Mouse (Mus musculus) neural tube, embryonic 15.5 days (tissue): ENCODE results near the gene Arrdc2. TPM values are rescaled to one million over a fixed set of nuclear protein-coding genes. Genes with fewer than 3 reads are reported as not detected.

ENCODE experiments used
- ATAC-seq: fragments of 200-750 bp; cut with Nextera tagmentation; 2 replicates; pipeline ENCODE4 v1.8.0; 2017; ENCODE audit warnings: mild to moderate bottlenecking, moderate TSS enrichment, moderate library complexity; ENCODE audit not compliant: low FRiP score
- H3K27ac ChIP-seq: fragments of 300-500 bp; sonication (generic); replicated peaks from 2 replicates; pipeline ENCODE4 v1.5.1; 2015; ENCODE audit warnings: mild to moderate bottlenecking, inconsistent platforms
- H3K27me3 ChIP-seq: fragments of 300-500 bp; sonication (generic); replicated peaks from 2 replicates; pipeline ENCODE4 v1.6.1; 2015; ENCODE audit warnings: inconsistent platforms
- H3K36me3 ChIP-seq: fragments of 300-500 bp; sonication (generic); 2 replicates; pipeline ENCODE4 v1.6.1; 2015; ENCODE audit warnings: inconsistent platforms
- H3K4me1 ChIP-seq: fragments of 300-500 bp; sonication (generic); 2 replicates; pipeline ENCODE4 v1.6.1; 2015; ENCODE audit warnings: inconsistent platforms
- H3K4me2 ChIP-seq: fragments of 300-500 bp; sonication (generic); 2 replicates; pipeline ENCODE4 v1.6.1; 2015; ENCODE audit warnings: inconsistent platforms, mild to moderate bottlenecking, moderate library complexity
- H3K4me3 ChIP-seq: fragments of 300-500 bp; sonication (generic); replicated peaks from 2 replicates; pipeline ENCODE4 v1.5.1; 2015; ENCODE audit warnings: mild to moderate bottlenecking, inconsistent platforms
- H3K9ac ChIP-seq: fragments of 300-500 bp; sonication (generic); replicated peaks from 2 replicates; pipeline ENCODE4 v1.6.1; 2015; ENCODE audit warnings: mild to moderate bottlenecking, inconsistent platforms
- H3K9me3 ChIP-seq: fragments of 300-500 bp; sonication (generic); replicated peaks from 2 replicates; pipeline ENCODE4 v1.6.1; 2016; ENCODE audit warnings: inconsistent platforms
- WGBS: fragments of 180-500 bp; shearing (Covaris S2); methylation state at CpG from one replicate; pipeline ENCODE4 v1.1.7; 2015; ENCODE audit warnings: mixed read lengths; 5-methylcytosine and 5-hydroxymethylcytosine counted together
- polyA plus RNA-seq: library from polyadenylated mRNA; unstranded; fragments of >200 nt; fragmentation: Nextera tagmentation; extraction: Ambion mirVana; gene quantifications from 2 replicates; pipeline ENCODE4 v1.2.1, GENCODE M21; 2015

Gene Arrdc2
- polyA plus RNA-seq, 1 experiment from 2014 or later = 7.8 TPM

DNA sequence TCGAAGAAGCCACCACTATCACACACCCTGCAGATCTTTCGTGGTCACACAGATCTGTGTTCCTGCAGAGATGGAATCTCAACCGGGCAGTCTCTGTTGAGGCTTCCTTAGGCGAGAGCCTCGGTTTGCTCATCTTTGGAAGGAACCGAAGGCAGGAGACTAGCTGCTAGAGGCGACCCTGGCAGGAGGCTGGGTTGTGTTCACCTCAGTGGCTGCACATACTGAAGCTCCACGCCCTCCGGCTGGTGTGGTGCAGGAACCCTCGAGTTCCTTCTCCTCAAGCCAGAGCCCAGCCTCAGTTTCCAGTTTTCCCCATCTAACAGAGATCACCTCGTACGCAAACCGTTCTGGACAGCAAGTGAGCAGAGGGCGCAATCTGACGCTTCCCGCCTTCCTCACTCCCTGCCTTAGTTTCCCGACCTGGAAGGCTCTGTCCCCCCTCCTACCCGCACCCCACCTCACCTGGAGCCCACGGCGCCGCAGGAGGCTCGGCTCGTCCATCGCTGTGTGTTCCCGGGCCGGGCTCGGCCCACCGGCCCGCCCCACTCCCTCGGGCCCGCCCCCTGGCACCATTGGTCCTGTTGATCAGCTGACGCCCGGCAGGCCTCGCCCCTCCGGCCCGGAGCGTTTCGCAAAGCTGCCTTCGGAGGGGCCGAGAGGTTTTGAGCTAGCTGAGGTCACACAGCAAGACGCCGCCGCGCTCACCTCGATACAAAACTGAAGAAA lies 34.9 kb downstream of the Arrdc2 start, which contains the start of gene Mast3:
Mast3 (minus strand) TSS at position 574 of the 726 bp plus-strand sequence.
- ATAC-seq = peak; percentile 84
- H3K27ac ChIP-seq = no peak within 1 kb of the TSS
- H3K27me3 ChIP-seq = peaks cover 52% of the 10 kb centered on the region
- no peaks in the 10 kb centered on the region for H3K36me3 ChIP-seq
- peak within 1 kb of the TSS; percentile 53 for H3K4me3 ChIP-seq
- peak within 1 kb of the TSS; percentile 91 for H3K4me2 ChIP-seq
- peak within 1 kb of the TSS; percentile 57 for H3K9ac ChIP-seq
- WGBS = 1% methylated on average over 43 of the region's 45 CpGs
- no peaks in the 10 kb centered on the region for H3K9me3 ChIP-seq
- peaks cover 20% of the 10 kb centered on the region for H3K4me1 ChIP-seq

DNA sequence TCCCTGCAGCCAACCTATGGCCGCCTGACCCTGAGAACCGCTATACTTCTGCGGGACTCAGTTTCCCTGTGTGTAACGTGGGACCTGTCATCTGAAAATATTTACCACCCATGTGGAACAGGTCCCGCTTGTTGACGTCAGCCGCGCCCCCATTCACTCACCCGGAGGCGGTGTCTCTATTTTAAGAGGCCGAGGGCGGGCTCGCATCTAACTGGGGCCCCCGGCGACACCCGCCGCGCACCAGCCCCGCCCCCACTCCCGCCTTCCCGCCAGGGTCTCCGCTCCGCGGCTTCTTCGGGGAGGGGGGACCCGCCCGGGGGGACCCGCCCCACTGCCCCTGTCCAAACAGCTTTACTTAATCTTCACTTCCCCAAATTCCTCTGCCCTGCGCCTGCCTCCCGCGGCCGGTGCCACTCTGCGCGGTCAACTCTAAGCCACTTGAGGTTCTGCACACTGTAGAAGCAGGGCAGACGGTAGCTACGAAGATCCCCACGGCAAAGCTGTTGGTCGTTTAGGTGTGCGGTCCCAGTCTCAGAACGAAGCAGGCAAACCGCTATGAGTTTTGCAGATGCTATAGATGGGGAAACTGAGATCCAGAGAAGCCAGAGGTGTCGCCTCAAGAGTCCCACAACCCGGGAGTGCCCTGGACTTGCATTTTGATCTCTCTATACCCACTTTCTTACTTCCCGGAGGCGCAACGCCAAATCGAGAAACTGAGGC lies 35.6 kb downstream of the Arrdc2 start:
- peak; percentile 4; the same call in 1 of the 2 replicates for ATAC-seq
- WGBS = 1% methylated on average over 47 of the region's 47 CpGs

DNA sequence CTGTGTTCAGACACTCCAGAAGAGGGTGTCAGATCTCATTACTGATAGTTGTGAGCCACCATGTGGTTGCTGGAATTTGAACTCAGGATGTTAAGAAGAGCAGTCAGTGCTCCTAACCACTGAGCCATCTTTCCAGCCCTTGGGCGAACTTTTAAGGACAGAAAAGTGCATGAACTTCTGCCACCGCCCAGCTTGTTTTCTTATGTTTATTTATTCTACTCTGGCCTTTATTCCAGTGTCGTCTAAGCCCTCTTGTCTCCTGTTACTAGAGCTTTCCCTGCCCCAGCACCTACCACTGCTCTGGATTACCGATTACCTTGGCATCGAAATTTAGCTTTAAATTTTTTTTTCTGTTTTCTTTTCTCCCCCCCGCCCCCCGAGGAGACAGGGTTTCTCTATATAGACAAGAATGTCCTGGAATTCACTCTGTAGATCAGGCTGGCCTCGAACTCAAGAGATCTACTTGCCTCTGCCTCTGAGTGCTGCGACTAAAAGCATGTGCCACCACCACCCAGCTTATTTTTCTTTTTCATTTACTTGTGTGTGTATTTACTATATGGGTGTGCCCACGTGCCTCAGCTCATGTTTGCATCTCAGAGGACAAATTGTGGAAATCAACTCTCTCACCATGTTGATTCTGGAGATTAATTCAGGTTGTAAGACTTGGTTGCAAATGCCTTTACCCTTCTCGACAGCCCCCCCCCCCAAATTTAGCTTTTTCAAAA lies 36.6 kb downstream of the Arrdc2 start:
- ATAC-seq = no peak
- H3K4me1 ChIP-seq = peaks cover 28% of the 10 kb centered on the region
- WGBS = 78% methylated on average over 11 of the region's 11 CpGs
- no peak overlapping the region for H3K4me2 ChIP-seq
- H3K27ac ChIP-seq = no peak overlapping the region
- no peaks in the 10 kb centered on the region for H3K9me3 ChIP-seq
- H3K27me3 ChIP-seq = peaks cover 65% of the 10 kb centered on the region
- H3K4me3 ChIP-seq = no peak overlapping the region
- H3K36me3 ChIP-seq = no peaks in the 10 kb centered on the region
- no peak overlapping the region for H3K9ac ChIP-seq

More for the DNA sequence above, 35.6 kb downstream of the Arrdc2 start:
- H3K9ac ChIP-seq = 0 out of 2 replicates have a peak overlapping the region, but pooled peaks have one; percentile 57
- H3K4me1 ChIP-seq = peaks cover 20% of the 10 kb centered on the region
- peak overlapping the region; percentile 91 for H3K4me2 ChIP-seq
- peak overlapping the region; percentile 53 for H3K4me3 ChIP-seq
- H3K36me3 ChIP-seq = no peaks in the 10 kb centered on the region
- H3K27ac ChIP-seq = no peak overlapping the region
- no peaks in the 10 kb centered on the region for H3K9me3 ChIP-seq
- H3K27me3 ChIP-seq = peaks cover 60% of the 10 kb centered on the region

DNA sequence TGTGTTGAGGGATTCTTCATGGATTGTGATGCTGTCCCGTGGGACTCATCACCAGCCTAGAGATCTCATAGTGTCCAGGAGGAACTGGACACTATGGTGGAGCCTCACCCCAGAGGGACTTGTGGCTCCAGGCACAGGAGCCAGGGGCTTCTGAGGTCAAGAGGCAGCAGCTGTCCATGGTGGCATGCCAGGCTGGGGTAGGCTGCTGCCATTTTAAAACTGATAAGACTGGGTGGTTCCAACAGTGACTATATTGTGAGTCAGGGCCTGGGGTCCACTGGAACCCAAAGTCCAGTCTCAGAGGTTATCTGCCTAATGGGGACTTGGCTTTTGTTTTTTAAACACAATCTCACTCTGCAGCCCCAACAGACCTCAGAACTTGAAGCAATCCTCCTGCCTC lies 37.7 kb downstream of the Arrdc2 start:
- peaks cover 65% of the 10 kb centered on the region for H3K27me3 ChIP-seq
- 78% methylated on average over 1 of the region's 1 CpGs for WGBS
- no peak overlapping the region for H3K27ac ChIP-seq
- peaks cover 36% of the 10 kb centered on the region for H3K4me1 ChIP-seq
- H3K9me3 ChIP-seq = no peaks in the 10 kb centered on the region
- no peaks in the 10 kb centered on the region for H3K36me3 ChIP-seq
- ATAC-seq = no peak
- H3K4me3 ChIP-seq = no peak overlapping the region
- H3K9ac ChIP-seq = no peak overlapping the region
- H3K4me2 ChIP-seq = no peak overlapping the region

DNA sequence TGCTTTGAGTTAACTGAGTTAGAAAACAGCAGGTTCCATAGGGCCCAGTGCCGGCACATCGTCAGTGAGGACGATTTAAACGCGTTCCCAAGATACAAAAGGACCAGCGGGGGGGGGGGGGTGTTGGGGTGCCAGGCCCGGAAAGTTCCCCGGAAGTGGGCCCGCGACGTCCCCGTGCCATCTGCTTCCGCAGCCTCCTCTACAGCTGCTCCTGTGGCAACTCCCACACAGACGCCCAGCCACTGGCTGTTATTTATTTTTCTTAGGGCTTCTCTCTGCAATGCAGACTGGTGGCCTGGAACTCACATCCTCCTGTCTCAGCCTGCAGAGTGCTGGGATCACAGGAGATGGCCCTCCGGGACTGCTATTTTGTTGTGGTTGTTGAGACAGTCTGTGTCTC lies 38.4 kb downstream of the Arrdc2 start:
- 27% methylated on average over 15 of the region's 15 CpGs for WGBS

DNA sequence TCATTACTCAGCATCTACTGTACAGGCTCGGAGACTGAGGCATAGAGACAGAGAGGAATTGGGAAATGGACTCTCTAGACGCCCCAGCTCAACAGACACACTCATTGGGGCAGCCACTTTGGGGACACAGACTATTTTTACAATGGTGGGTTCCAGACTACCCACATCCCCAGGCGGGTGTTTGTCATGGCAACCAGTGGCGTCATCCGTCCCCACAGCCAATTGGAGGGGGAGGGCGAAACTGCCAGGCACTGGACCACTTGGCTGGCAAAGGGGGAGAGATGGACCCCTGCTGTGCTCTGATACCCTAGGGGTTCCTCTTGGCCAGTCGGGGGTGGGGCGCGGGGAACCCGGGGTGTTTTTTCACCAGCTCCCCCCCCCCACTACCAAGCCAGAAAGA lies 38.9 kb downstream of the Arrdc2 start:
- no peaks in the 10 kb centered on the region for H3K36me3 ChIP-seq
- no peak for ATAC-seq
- no peaks in the 10 kb centered on the region for H3K9me3 ChIP-seq
- WGBS = 38% methylated on average over 10 of the region's 10 CpGs
- no peak overlapping the region for H3K27ac ChIP-seq
- H3K9ac ChIP-seq = no peak overlapping the region
- H3K27me3 ChIP-seq = peaks cover 58% of the 10 kb centered on the region
- H3K4me1 ChIP-seq = peaks cover 48% of the 10 kb centered on the region
- H3K4me3 ChIP-seq = no peak overlapping the region
- H3K4me2 ChIP-seq = no peak overlapping the region

More for the DNA sequence above, 38.4 kb downstream of the Arrdc2 start:
- no peak overlapping the region for H3K9ac ChIP-seq
- no peaks in the 10 kb centered on the region for H3K9me3 ChIP-seq
- H3K36me3 ChIP-seq = no peaks in the 10 kb centered on the region
- no peak overlapping the region for H3K4me2 ChIP-seq
- no peak overlapping the region for H3K27ac ChIP-seq
- H3K4me3 ChIP-seq = no peak overlapping the region
- peaks cover 63% of the 10 kb centered on the region for H3K27me3 ChIP-seq
- ATAC-seq = no peak
- peaks cover 43% of the 10 kb centered on the region for H3K4me1 ChIP-seq

DNA sequence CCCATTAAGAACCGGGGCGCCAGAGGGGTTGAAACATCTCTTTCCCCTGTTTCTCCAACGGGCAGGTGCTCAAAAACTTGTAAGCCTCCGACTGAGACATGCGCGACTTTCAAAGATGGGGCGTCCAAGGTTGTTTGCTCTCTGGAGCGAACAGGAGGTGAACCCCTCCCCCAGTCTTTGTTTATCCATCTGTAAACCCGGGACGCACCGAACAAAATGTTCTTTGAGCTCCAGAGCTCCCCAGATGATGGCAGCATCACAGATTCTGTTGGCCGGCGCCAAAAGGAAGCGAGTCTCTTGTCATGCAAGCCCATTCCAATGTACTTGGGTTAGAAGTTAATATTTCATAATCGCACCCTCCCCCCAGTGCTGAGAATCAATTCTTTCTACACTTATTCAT lies 41.2 kb downstream of the Arrdc2 start:
- Histone ChIP-seq H3K9me3 (no peaks in the 10 kb centered on the region), H3K27me3 (peaks cover 35% of the 10 kb centered on the region), H3K4me3 (peak overlapping the region; percentile 61), H3K9ac (no peak overlapping the region), H3K4me2 (peak overlapping the region; percentile 93), H3K27ac (no peak overlapping the region), H3K4me1 (peaks cover 36% of the 10 kb centered on the region), H3K36me3 (no peaks in the 10 kb centered on the region)
- ATAC-seq = no peak
- WGBS = 11% methylated on average over 15 of the region's 15 CpGs

DNA sequence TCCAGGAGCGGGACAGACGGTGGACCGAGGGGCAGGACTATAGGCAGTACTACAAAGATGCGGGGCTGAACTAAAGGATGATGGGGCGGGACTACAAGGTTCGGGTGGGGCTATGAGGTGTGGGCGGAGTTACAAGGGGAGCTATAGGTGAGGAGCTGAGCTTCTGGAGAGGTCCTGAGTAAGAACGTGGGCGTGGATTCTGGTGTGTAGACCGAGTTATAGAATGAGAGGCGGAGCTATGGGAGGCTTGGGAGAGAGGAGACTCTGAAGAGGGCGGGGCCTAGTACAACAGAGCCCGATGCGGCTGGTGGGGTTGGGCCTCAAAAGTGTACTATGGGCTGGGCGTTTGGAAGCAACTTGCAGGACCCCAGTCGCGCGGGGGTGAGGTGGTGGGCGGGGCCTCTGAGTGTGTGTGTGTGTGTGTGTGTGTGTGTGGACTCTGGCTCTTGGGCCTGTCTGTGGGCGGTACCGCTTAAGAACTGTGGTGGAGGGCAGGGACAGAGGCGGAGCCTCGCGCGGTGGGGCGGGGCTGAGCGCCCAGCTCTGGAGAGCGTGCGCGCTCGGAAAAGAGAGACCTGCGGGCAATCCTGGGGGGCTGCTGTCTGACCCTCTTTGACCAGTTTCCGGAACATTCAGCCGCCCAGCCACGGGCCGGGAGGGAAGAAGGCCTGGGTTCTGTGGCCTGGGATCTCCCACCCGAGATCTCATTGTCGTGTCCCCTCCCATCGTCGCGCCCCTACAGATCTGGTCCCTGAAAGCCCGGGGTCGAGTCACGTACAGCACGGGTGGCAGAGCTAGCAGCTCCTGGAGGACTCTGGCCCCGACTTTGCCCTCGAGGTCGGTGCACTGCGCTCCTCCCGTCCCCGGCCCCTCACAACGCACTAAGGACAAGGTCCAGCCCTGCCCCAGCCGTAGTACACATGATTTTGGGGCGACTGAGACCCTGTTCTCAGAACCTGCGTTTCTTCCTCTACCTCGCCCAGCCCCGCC lies 42.1 kb downstream of the Arrdc2 start:
- WGBS = under 1% methylated on average over 56 of the region's 57 CpGs
- peak overlapping the region; percentile 60; the same call in 1 of the 2 replicates for H3K27ac ChIP-seq
- H3K9ac ChIP-seq = peak overlapping the region; percentile 60
- H3K9me3 ChIP-seq = no peaks in the 10 kb centered on the region
- H3K4me1 ChIP-seq = peaks cover 46% of the 10 kb centered on the region
- H3K4me3 ChIP-seq = peak overlapping the region; percentile 61
- peaks cover 27% of the 10 kb centered on the region for H3K27me3 ChIP-seq
- ATAC-seq = peak; percentile 86
- H3K4me2 ChIP-seq = peak overlapping the region; percentile 93
- no peaks in the 10 kb centered on the region for H3K36me3 ChIP-seq

DNA sequence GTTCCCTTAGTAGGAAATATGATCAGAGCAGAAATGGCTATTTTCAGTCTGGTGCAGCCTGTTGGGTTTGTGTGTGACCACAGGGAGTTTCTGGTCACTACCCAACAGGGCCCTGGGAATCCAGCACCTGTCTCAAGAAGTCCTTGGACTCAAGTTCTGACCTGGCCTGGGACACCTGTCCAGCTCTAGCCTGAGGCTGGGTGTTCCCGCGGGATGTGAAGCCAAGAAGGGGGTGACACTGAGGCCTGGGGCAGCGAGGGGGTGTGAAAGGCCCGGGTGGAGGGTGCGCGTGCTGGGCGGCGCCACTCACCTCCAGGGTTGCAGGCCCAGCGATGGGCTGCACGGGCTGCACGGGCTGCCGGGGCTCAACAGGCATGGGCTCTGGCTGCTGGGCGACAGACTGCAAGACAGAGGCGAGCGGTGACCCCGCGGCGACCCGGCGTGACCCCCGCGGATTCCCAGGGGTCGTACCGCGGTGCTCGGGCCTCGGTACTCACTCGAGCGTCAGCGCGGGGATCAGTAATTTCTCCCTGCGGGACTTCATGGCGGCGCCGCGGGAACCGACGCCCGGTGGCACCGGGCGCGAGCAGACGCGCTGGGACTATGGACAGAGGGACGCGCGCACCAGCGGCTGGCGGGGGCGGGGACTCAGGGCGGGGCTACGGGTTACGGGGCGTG lies 43.0 kb downstream of the Arrdc2 start:
- WGBS = 2% methylated on average over 54 of the region's 54 CpGs
- no peak for ATAC-seq
- no peaks in the 10 kb centered on the region for H3K36me3 ChIP-seq
- peaks cover 20% of the 10 kb centered on the region for H3K27me3 ChIP-seq
- peak overlapping the region; percentile 60 for H3K9ac ChIP-seq
- H3K9me3 ChIP-seq = no peaks in the 10 kb centered on the region
- H3K4me2 ChIP-seq = peak overlapping the region; percentile 93
- peak overlapping the region; percentile 63; the same call in 1 of the 2 replicates for H3K27ac ChIP-seq
- H3K4me1 ChIP-seq = peaks cover 52% of the 10 kb centered on the region
- H3K4me3 ChIP-seq = peak overlapping the region; percentile 61

DNA sequence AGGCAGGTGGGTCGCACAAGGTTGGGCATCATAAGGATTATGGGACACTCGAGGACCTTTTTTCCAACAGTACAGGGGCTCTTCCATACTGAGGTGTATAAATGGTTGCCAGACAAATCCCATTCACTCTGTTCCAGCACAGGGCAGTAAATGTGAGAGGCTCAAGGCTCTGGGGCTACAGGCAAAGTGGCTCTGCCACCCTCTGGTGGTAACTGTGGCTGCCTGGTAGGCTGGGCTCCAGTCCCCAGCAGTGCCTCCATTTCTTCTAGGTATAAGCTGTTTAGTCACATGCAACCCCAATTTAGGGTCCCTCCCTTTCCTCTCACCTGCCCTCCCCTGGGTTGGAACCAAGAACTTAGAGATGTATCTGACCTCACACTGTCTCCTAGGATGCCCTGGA lies 44.1 kb downstream of the Arrdc2 start:
- no peaks in the 10 kb centered on the region for H3K9me3 ChIP-seq
- H3K4me1 ChIP-seq = peaks cover 60% of the 10 kb centered on the region
- no peak overlapping the region for H3K27ac ChIP-seq
- no peak overlapping the region for H3K9ac ChIP-seq
- no peak overlapping the region for H3K4me2 ChIP-seq
- H3K4me3 ChIP-seq = no peak overlapping the region
- H3K27me3 ChIP-seq = peaks cover 19% of the 10 kb centered on the region
- no peaks in the 10 kb centered on the region for H3K36me3 ChIP-seq
- ATAC-seq = no peak
- WGBS = 81% methylated on average over 2 of the region's 2 CpGs
